Comparison of ENCODE assay signal across 21 mouse cellular contexts in the genomic region with DNA sequence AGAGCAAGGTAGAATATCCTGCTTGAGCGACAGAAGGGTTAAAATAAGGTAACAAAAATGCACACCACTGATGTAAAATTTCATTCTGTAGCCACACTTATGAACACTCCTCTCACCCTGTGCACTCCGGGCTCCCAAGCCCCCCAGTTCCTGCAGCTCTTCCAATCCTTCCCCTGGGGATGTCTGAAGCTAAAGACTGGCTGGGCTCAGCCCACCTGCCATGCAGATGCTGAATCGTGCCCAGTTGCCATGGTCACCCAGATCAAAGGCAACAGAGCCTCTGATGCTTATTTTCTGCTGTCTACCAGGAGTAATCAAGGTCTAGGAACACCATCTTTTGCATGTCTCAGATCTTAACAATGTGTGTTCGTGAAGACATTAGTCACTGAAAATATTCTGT.
DNase-seq lines count a peak whose midpoint lies in the region; ATAC-seq and TF ChIP-seq lines count a peak whose summit lies in the region.
"Had no signal": no experiment of that assay in that cellular context is flagged by ENCODE, and none has a peak within 500 bp of the region (broad histone marks: within the 10 kb centered on the region; RNA-seq: fewer than 3 reads in every experiment).

No protein-coding gene starts in this region.

- DNase-seq in forebrain, embryonic 11.5 days (ENCODE audit: low spot score) = no peak
- peak; percentile 70 for DNase-seq in brain, embryonic 14.5 days (ENCODE audit: low read depth)
- DNase-seq in forebrain, embryonic 14.5 days (ENCODE audit: low spot score) = peak; percentile 44
- no peak for DNase-seq in right cerebral cortex, postnatal 25 days
- no peak for DNase-seq in left cerebral cortex, adult 8-10 months (ENCODE audit: low spot score in 2 of 2)
- DNase-seq: adrenal gland, adult 2 months; cerebellum, adult 11 months; cerebellum, postnatal 36 days; gastrocnemius, postnatal 25 days; heart, postnatal 14 days; lung, adult 18-20 months; lung, postnatal 4 days; right cerebral cortex, adult 18-20 months; spleen, adult 18-20 months; thymus, adult 18-20 months had no signal

- TF ChIP-seq POLR2A in brain, embryonic 14.5 days (IDR thresholded peaks at IDR 0.05; ENCODE audit: borderline replicate concordance, extremely low read depth, insufficient read depth, insufficient read length, poor library complexity, severe bottlenecking) = no peak

- no peaks in the 10 kb centered on the region for H3K9me3 ChIP-seq in forebrain, embryonic 11.5 days (ENCODE audit: control insufficient read depth, low read length)
- H3K9me3 ChIP-seq in forebrain, embryonic 15.5 days = no peaks in the 10 kb centered on the region
- no peaks in the 10 kb centered on the region for H3K9me3 ChIP-seq in forebrain, embryonic 14.5 days (replicated peaks; ENCODE audit: control insufficient read depth, low read length)
- no peaks in the 10 kb centered on the region for H3K9me3 ChIP-seq in midbrain, embryonic 12.5 days

- H3K4me2 ChIP-seq in forebrain, embryonic 11.5 days (ENCODE audit: low read depth, low read length, severe bottlenecking) = no peak overlapping the region
- H3K4me2 ChIP-seq in forebrain, embryonic 15.5 days (replicated peaks) = no peak overlapping the region
- H3K4me2 ChIP-seq in forebrain, embryonic 14.5 days (ENCODE audit: low read length) = no peak overlapping the region
- no peak overlapping the region for H3K4me2 ChIP-seq in midbrain, embryonic 12.5 days (replicated peaks)
- H3K4me2 ChIP-seq: heart, embryonic 11.5 days had no signal

- no peak overlapping the region for H3K4me3 ChIP-seq in forebrain, embryonic 11.5 days (ENCODE audit: low read depth, low read length)
- H3K4me3 ChIP-seq in forebrain, embryonic 15.5 days = no peak overlapping the region
- H3K4me3 ChIP-seq in forebrain, embryonic 14.5 days (ENCODE audit: low read depth, low read length) = no peak overlapping the region
- H3K4me3 ChIP-seq in midbrain, embryonic 12.5 days = no peak overlapping the region

- no peak overlapping the region for H3K27ac ChIP-seq in forebrain, embryonic 11.5 days (ENCODE audit: low read depth, low read length)
- H3K27ac ChIP-seq in forebrain, embryonic 15.5 days (replicated peaks) = no peak overlapping the region
- no peak overlapping the region for H3K27ac ChIP-seq in forebrain, embryonic 14.5 days (ENCODE audit: low read depth, low read length)
- H3K27ac ChIP-seq in midbrain, embryonic 12.5 days (replicated peaks) = no peak overlapping the region

- no peak for TF ChIP-seq CTCF in brain, embryonic 14.5 days (IDR thresholded peaks at IDR 0.05; ENCODE audit: borderline replicate concordance, extremely low read depth, insufficient read depth, insufficient read length)

- no peaks in the 10 kb centered on the region for H3K36me3 ChIP-seq in forebrain, embryonic 11.5 days (ENCODE audit: control insufficient read depth, insufficient read depth, low read length)
- no peaks in the 10 kb centered on the region for H3K36me3 ChIP-seq in forebrain, embryonic 15.5 days
- H3K36me3 ChIP-seq in forebrain, embryonic 14.5 days (ENCODE audit: control insufficient read depth, insufficient read depth, low read length) = no peaks in the 10 kb centered on the region
- H3K36me3 ChIP-seq in midbrain, embryonic 12.5 days = no peaks in the 10 kb centered on the region

- H3K4me1 ChIP-seq in forebrain, embryonic 11.5 days (replicated peaks; ENCODE audit: control insufficient read depth, insufficient read depth, low read length) = no peaks in the 10 kb centered on the region
- no peaks in the 10 kb centered on the region for H3K4me1 ChIP-seq in forebrain, embryonic 15.5 days
- no peaks in the 10 kb centered on the region for H3K4me1 ChIP-seq in forebrain, embryonic 14.5 days (ENCODE audit: control insufficient read depth, insufficient read depth, low read length)
- H3K4me1 ChIP-seq in midbrain, embryonic 12.5 days = peaks cover 3% of the 10 kb centered on the region; the same call in 1 of the 2 replicates

- 58% methylated on average over 4 of the region's 4 CpGs for WGBS in forebrain, embryonic 11.5 days
- WGBS in forebrain, embryonic 15.5 days = 41% methylated on average over 4 of the region's 4 CpGs
- WGBS in forebrain, embryonic 14.5 days = 46% methylated on average over 4 of the region's 4 CpGs
- WGBS in midbrain, embryonic 12.5 days = 41% methylated on average over 4 of the region's 4 CpGs

- no peaks in the 10 kb centered on the region for H3K27me3 ChIP-seq in forebrain, embryonic 11.5 days (ENCODE audit: control insufficient read depth, insufficient read depth, low read length)
- no peaks in the 10 kb centered on the region for H3K27me3 ChIP-seq in forebrain, embryonic 15.5 days
- H3K27me3 ChIP-seq in forebrain, embryonic 14.5 days (replicated peaks; ENCODE audit: control insufficient read depth, insufficient read depth, low read length) = no peaks in the 10 kb centered on the region
- no peaks in the 10 kb centered on the region for H3K27me3 ChIP-seq in midbrain, embryonic 12.5 days
- H3K27me3 ChIP-seq: CH12.LX had no signal

- no peak overlapping the region for H3K9ac ChIP-seq in forebrain, embryonic 11.5 days (ENCODE audit: low read length)
- no peak overlapping the region for H3K9ac ChIP-seq in forebrain, embryonic 15.5 days (replicated peaks)
- no peak overlapping the region for H3K9ac ChIP-seq in forebrain, embryonic 14.5 days (ENCODE audit: low read length)
- H3K9ac ChIP-seq in midbrain, embryonic 12.5 days (replicated peaks) = no peak overlapping the region

- peak; percentile 56; the same call in 1 of the 2 replicates for ATAC-seq in forebrain, embryonic 11.5 days (replicated peaks; ENCODE audit: low FRiP score)
- no peak for ATAC-seq in forebrain, embryonic 15.5 days (replicated peaks)
- ATAC-seq in forebrain, embryonic 14.5 days = peak; percentile 50; the same call in 1 of the 2 replicates
- peak; percentile 81 for ATAC-seq in midbrain, embryonic 12.5 days (ENCODE audit: low FRiP score, low read depth)
- ATAC-seq in granulocyte monocyte progenitor cell, adult 5-6 weeks (replicated peaks; ENCODE audit: poor library complexity, severe bottlenecking) = no peak
- ATAC-seq: inflammation-experienced regulatory T-cells, adult 6 months had no signal

Comparison
In these comparisons a context has a peak if more than half of its experiments do, and no peak if none do; other contexts are left out.
1. ATAC-seq: peak in forebrain, embryonic 11.5 days (single experiment), forebrain, embryonic 14.5 days (single experiment) and midbrain, embryonic 12.5 days (single experiment); none in forebrain, embryonic 15.5 days (single experiment) and granulocyte monocyte progenitor cell, adult 5-6 weeks (single experiment).
2. DNase-seq: peak in brain, embryonic 14.5 days (single experiment) and forebrain, embryonic 14.5 days (single experiment); none in forebrain, embryonic 11.5 days (single experiment), right cerebral cortex, postnatal 25 days (single experiment) and left cerebral cortex, adult 8-10 months (0 of 2).